In genomic region chr7:63921909-63922562, GRCm38 (mm10) we compare ENCODE assay signal across 14 mouse cellular contexts. TPM values are rescaled to one million over a fixed set of nuclear protein-coding genes. Genes with fewer than 3 reads are reported as not detected.
A peak's percentile ranks its signal among the peaks of the same experiment; 100 is the strongest.
DNase-seq lines count a peak whose midpoint lies in the region; ATAC-seq and TF ChIP-seq lines count a peak whose summit lies in the region.
"Had no signal": no experiment of that assay in that cellular context is flagged by ENCODE, and none has a peak within 500 bp of the region (broad histone marks: within the 10 kb centered on the region; RNA-seq: fewer than 3 reads in every experiment).

No protein-coding gene starts in this region.

- ATAC-seq in heart, embryonic 12.5 days (ENCODE audit: insufficient number of reproducible peaks, low FRiP score), result no peak
- no peak for ATAC-seq in lung, postnatal 0 days
- ATAC-seq in hindbrain, embryonic 16.5 days, result no peak
- ATAC-seq: hindbrain, postnatal 0 days had no signal

- no peak overlapping the region for H3K4me2 ChIP-seq in heart, embryonic 12.5 days
- H3K4me2 ChIP-seq in lung, postnatal 0 days (replicated peaks; ENCODE audit: low read depth, low read length), result no peak overlapping the region
- no peak overlapping the region for H3K4me2 ChIP-seq in hindbrain, embryonic 16.5 days (ENCODE audit: low read length)
- H3K4me2 ChIP-seq: forebrain, embryonic 12.5 days had no signal

- no peak overlapping the region for H3K4me3 ChIP-seq in heart, adult 2 months
- no peak overlapping the region for H3K4me3 ChIP-seq in heart, embryonic 12.5 days
- no peak overlapping the region for H3K4me3 ChIP-seq in lung, postnatal 0 days (ENCODE audit: low read depth, low read length)
- peak overlapping the region; percentile 27 for H3K4me3 ChIP-seq in E14TG2a.4 (replicated peaks; ENCODE audit: low read length)
- H3K4me3 ChIP-seq in midbrain, embryonic 10.5 days, result no peak overlapping the region
- H3K4me3 ChIP-seq in hindbrain, embryonic 16.5 days (ENCODE audit: low read length), result no peak overlapping the region
- H3K4me3 ChIP-seq: forebrain, embryonic 12.5 days had no signal

- no peaks in the 10 kb centered on the region for H3K27me3 ChIP-seq in heart, adult 2 months (ENCODE audit: control insufficient read depth, insufficient read depth, low read length)
- H3K27me3 ChIP-seq in heart, embryonic 12.5 days (replicated peaks), result no peaks in the 10 kb centered on the region
- no peaks in the 10 kb centered on the region for H3K27me3 ChIP-seq in lung, postnatal 0 days (replicated peaks; ENCODE audit: insufficient read depth, low read length)
- no peaks in the 10 kb centered on the region for H3K27me3 ChIP-seq in E14TG2a.4 (ENCODE audit: insufficient read depth, low read length)
- H3K27me3 ChIP-seq in midbrain, embryonic 10.5 days (ENCODE audit: low read depth, poor library complexity, severe bottlenecking), result no peaks in the 10 kb centered on the region
- H3K27me3 ChIP-seq in hindbrain, embryonic 16.5 days (replicated peaks; ENCODE audit: control insufficient read depth, insufficient read depth, low read length), result no peaks in the 10 kb centered on the region
- H3K27me3 ChIP-seq: forebrain, embryonic 12.5 days had no signal

- intact Hi-C loops in heart, adult 2 months (cut with DNase I), result no loop called here

- no peak for TF ChIP-seq EP300 in heart, adult 2 months (IDR thresholded peaks at IDR 0.05; ENCODE audit: insufficient read depth, low read depth, low read length)
- 0 out of 2 replicates have a peak, but pooled peaks have one; percentile 26 for TF ChIP-seq EP300 in lung, postnatal 0 days (IDR thresholded peaks at IDR 0.05)

- H3K27ac ChIP-seq in heart, adult 2 months, result peak overlapping the region; percentile 96
- no peak overlapping the region for H3K27ac ChIP-seq in heart, embryonic 12.5 days (ENCODE audit: poor library complexity, severe bottlenecking)
- no peak overlapping the region; the same call in 1 of the 2 replicates for H3K27ac ChIP-seq in lung, postnatal 0 days (ENCODE audit: low read length)
- H3K27ac ChIP-seq in midbrain, embryonic 10.5 days (replicated peaks), result no peak overlapping the region
- H3K27ac ChIP-seq in hindbrain, embryonic 16.5 days (ENCODE audit: low read depth, low read length), result no peak overlapping the region
- H3K27ac ChIP-seq: forebrain, embryonic 12.5 days; hindbrain, postnatal 0 days had no signal

- H3K4me1 ChIP-seq in heart, adult 2 months (ENCODE audit: control insufficient read depth, insufficient read depth, low read length), result peaks cover 62% of the 10 kb centered on the region
- H3K4me1 ChIP-seq in heart, embryonic 12.5 days (replicated peaks), result peaks cover 58% of the 10 kb centered on the region
- H3K4me1 ChIP-seq in lung, postnatal 0 days (ENCODE audit: insufficient read depth, low read depth, low read length), result peaks cover 65% of the 10 kb centered on the region
- H3K4me1 ChIP-seq in E14TG2a.4 (replicated peaks; ENCODE audit: low read depth, low read length), result peaks cover 96% of the 10 kb centered on the region
- peaks cover 39% of the 10 kb centered on the region for H3K4me1 ChIP-seq in midbrain, embryonic 10.5 days
- H3K4me1 ChIP-seq in hindbrain, embryonic 16.5 days (ENCODE audit: control insufficient read depth, insufficient read depth, low read depth, low read length), result peaks cover 39% of the 10 kb centered on the region

- peaks cover 10% of the 10 kb centered on the region for H3K79me2 ChIP-seq in heart, adult 2 months (replicated peaks; ENCODE audit: control insufficient read depth, insufficient read depth, low read length)

- peak; percentile 21 to 42 for DNase-seq in heart, adult 2 months
- no peak for DNase-seq in lung, postnatal 0 days (ENCODE audit: low spot score)
- DNase-seq in lung, postnatal 10 days, result no peak
- DNase-seq in induced T-regulatory cell, adult 2 months (ENCODE audit: low read depth), result peak; percentile 67
- DNase-seq in midbrain, embryonic 10.5 days (ENCODE audit: low spot score), result no peak

- WGBS in heart, adult 2 months, result 40% methylated on average over 8 of the region's 8 CpGs
- WGBS in heart, embryonic 12.5 days, result 76% methylated on average over 8 of the region's 8 CpGs
- 57% methylated on average over 8 of the region's 8 CpGs for WGBS in lung, postnatal 0 days
- WGBS in midbrain, embryonic 10.5 days, result 79% methylated on average over 8 of the region's 8 CpGs
- 72% methylated on average over 8 of the region's 8 CpGs for WGBS in hindbrain, embryonic 16.5 days

- TF ChIP-seq CTCF in heart, adult 2 months (IDR thresholded peaks at IDR 0.05), result no peak
- TF ChIP-seq CTCF in lung, postnatal 0 days (IDR thresholded peaks at IDR 0.05), result no peak
- no peak for TF ChIP-seq CTCF in E14TG2a.4 (conservative IDR thresholded peaks at IDR 0.05; ENCODE audit: low read length)

- no peak for TF ChIP-seq POLR2A in heart, adult 2 months (IDR thresholded peaks at IDR 0.05; ENCODE audit: insufficient read depth, low read depth, low read length)

- H3K36me3 ChIP-seq in heart, adult 2 months (ENCODE audit: control insufficient read depth, insufficient read depth, low read length), result peaks cover 44% of the 10 kb centered on the region
- no peaks in the 10 kb centered on the region for H3K36me3 ChIP-seq in heart, embryonic 12.5 days
- no peaks in the 10 kb centered on the region for H3K36me3 ChIP-seq in lung, postnatal 0 days (ENCODE audit: insufficient read depth, low read length)
- H3K36me3 ChIP-seq in E14TG2a.4 (ENCODE audit: insufficient read depth, low read length), result peaks cover 47% of the 10 kb centered on the region
- H3K36me3 ChIP-seq in midbrain, embryonic 10.5 days, result peaks cover 27% of the 10 kb centered on the region
- no peaks in the 10 kb centered on the region for H3K36me3 ChIP-seq in hindbrain, embryonic 16.5 days (ENCODE audit: control insufficient read depth, insufficient read depth, low read length)
- H3K36me3 ChIP-seq: forebrain, embryonic 12.5 days had no signal

- peak overlapping the region; percentile 9; the same call in 1 of the 2 replicates for H3K9ac ChIP-seq in heart, adult 2 months (ENCODE audit: low read depth, low read length)
- no peak overlapping the region for H3K9ac ChIP-seq in heart, embryonic 12.5 days
- H3K9ac ChIP-seq in lung, postnatal 0 days (replicated peaks; ENCODE audit: low read depth), result no peak overlapping the region
- H3K9ac ChIP-seq in hindbrain, embryonic 16.5 days (ENCODE audit: low read depth, low read length), result no peak overlapping the region
- H3K9ac ChIP-seq: forebrain, embryonic 12.5 days had no signal

- H3K9me3 ChIP-seq in heart, embryonic 12.5 days (replicated peaks), result peaks cover 3% of the 10 kb centered on the region; the same call in 1 of the 2 replicates
- no peaks in the 10 kb centered on the region for H3K9me3 ChIP-seq in lung, postnatal 0 days (ENCODE audit: low read length)
- H3K9me3 ChIP-seq in E14TG2a.4 (ENCODE audit: low read length), result no peaks in the 10 kb centered on the region
- H3K9me3 ChIP-seq in midbrain, embryonic 10.5 days (replicated peaks), result no peaks in the 10 kb centered on the region
- H3K9me3 ChIP-seq in hindbrain, embryonic 16.5 days (ENCODE audit: control insufficient read depth, low read length), result no peaks in the 10 kb centered on the region
- H3K9me3 ChIP-seq: forebrain, embryonic 12.5 days had no signal

RNA-seq across cellular contexts. Expression of gene E030018B13Rik, which starts 5.4 kb away (rescaled TPM):
- not detected for total RNA-seq in heart, adult 2 months (2021)
- not detected in 2 replicates for polyA plus RNA-seq in heart, adult 2 months (2012; rRNA removed)
- not detected in 2 replicates for polyA plus RNA-seq in heart, embryonic 12.5 days (2016; fragmentation: Nextera tagmentation; extraction: Ambion mirVana)
- 0.18 and 0.27 TPM in 2 replicates for polyA plus RNA-seq in lung, postnatal 0 days (2015; fragmentation: Nextera tagmentation; extraction: Ambion mirVana)
- polyA plus RNA-seq in midbrain, embryonic 10.5 days (2016; fragmentation: Nextera tagmentation; extraction: Ambion mirVana), result not detected in 2 replicates
- not detected in 2 replicates for polyA plus RNA-seq in hindbrain, embryonic 16.5 days (2015; fragmentation: Nextera tagmentation; extraction: Ambion mirVana)
- total RNA-seq: ES-E14; hindbrain, postnatal 0 days had no signal
- polyA plus RNA-seq: embryonic facial prominence, embryonic 11.5 days; forebrain, embryonic 12.5 days; hindbrain, postnatal 0 days; limb, embryonic 11.5 days; lung, embryonic 16.5 days had no signal

RNA-seq across cellular contexts. Expression of gene Klf13, which starts 16.7 kb away (rescaled TPM):
- total RNA-seq in heart, adult 2 months (2021), result 10 to 100 TPM; 50.0 to 54.6 TPM
- 21.6 and 24.6 TPM in 2 replicates for polyA plus RNA-seq in heart, adult 2 months (2012; rRNA removed)
- polyA plus RNA-seq in heart, embryonic 12.5 days (2016; fragmentation: Nextera tagmentation; extraction: Ambion mirVana), result 16.7 and 17.4 TPM in 2 replicates
- 78.2 and 89.0 TPM in 2 replicates for polyA plus RNA-seq in lung, postnatal 0 days (2015; fragmentation: Nextera tagmentation; extraction: Ambion mirVana)
- polyA plus RNA-seq in midbrain, embryonic 10.5 days (2016; fragmentation: Nextera tagmentation; extraction: Ambion mirVana), result 29.6 and 34.1 TPM in 2 replicates
- 22.1 and 23.9 TPM in 2 replicates for polyA plus RNA-seq in hindbrain, embryonic 16.5 days (2015; fragmentation: Nextera tagmentation; extraction: Ambion mirVana)

Comparison
In these comparisons a context has a peak if more than half of its experiments do, and no peak if none do; other contexts are left out.
1. DNase-seq: peak in heart, adult 2 months (2 of 2) and induced T-regulatory cell, adult 2 months (single experiment); none in lung, postnatal 0 days (single experiment), lung, postnatal 10 days (single experiment) and midbrain, embryonic 10.5 days (single experiment).